Mouse (Mus musculus) MEL (cell line): ENCODE results near the gene Prpf19.

Experiments used
- CHD2 ChIP-seq: IDR thresholded peaks from 2 replicates; pipeline ENCODE4 v1.6.1; 2011; ENCODE audit warnings: low read length, improper control_type of control experiment
- CTCF ChIP-seq, 3 experiments: IDR thresholded peaks in 2 of 3; conservative IDR thresholded peaks in 1 of 3; 2 replicates each; pipeline ENCODE4 v1.5.1; 2011 to 2012; ENCODE audit warnings: low read length in 3 of 3, low read depth in 2 of 3, mild to moderate bottlenecking in 2 of 3, improper control_type of control experiment in 1 of 3, inconsistent platforms in 1 of 3, mixed read lengths in 1 of 3, moderate library complexity in 1 of 3; ENCODE audit not compliant: control insufficient read depth in 1 of 3, insufficient read depth in 1 of 3, poor library complexity in 1 of 3, severe bottlenecking in 1 of 3
- EP300 ChIP-seq, 2 experiments: IDR thresholded peaks; 2 replicates each; pipeline ENCODE4 v1.6.1; 2011; ENCODE audit warnings: improper control_type of control experiment in 2 of 2, low read length in 2 of 2, low read depth in 1 of 2, mild to moderate bottlenecking in 1 of 2
- ETS1 ChIP-seq: IDR thresholded peaks from 2 replicates; pipeline ENCODE4 v1.6.1; 2012; ENCODE audit warnings: low read depth, mild to moderate bottlenecking, inconsistent platforms, low read length, improper control_type of control experiment, moderate library complexity
- GATA1 ChIP-seq: IDR thresholded peaks from 2 replicates; pipeline ENCODE4 v1.6.1; 2011; ENCODE audit warnings: low read depth, low read length, improper control_type of control experiment
- KAT2A ChIP-seq: conservative IDR thresholded peaks from 2 replicates; pipeline ENCODE4 v1.6.1; 2012; ENCODE audit warnings: low read depth, low read length, improper control_type of control experiment, inconsistent platforms
- MAX ChIP-seq: IDR thresholded peaks from 2 replicates; pipeline ENCODE4 v1.6.1; 2011; ENCODE audit warnings: low read length, improper control_type of control experiment
- MAZ ChIP-seq: IDR thresholded peaks from 2 replicates; pipeline ENCODE4 v1.6.1; 2012; ENCODE audit warnings: low read depth, mild to moderate bottlenecking, inconsistent platforms, low read length, improper control_type of control experiment

DNA sequence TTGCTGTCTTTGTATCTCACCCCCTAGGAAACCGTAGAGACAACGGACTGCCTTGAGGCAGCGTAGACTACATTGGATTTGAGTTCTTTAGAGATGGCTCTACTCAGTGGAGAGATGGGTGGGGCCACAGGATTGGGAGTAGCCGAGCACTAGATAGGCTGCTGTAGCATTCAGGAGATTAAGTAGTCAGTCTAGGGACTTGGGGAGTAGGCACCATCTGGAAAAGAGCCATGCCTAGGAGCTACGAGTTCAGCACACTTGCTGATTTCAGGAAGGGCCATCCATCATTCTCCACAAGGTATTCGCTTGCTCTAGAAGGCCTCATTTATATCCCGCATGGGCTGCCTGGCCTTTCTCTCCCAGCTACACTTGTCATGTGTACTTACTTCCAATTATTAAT is 48.9 kb upstream of the Prpf19 start:
- TF ChIP-seq EP300 (IDR thresholded peaks at IDR 0.05; ENCODE audit: low read depth in 1 of 2, low read length in 2 of 2) (no peak), CTCF (IDR thresholded peaks at IDR 0.05 in 2 of 3, conservative IDR thresholded peaks at IDR 0.05 in 1 of 3; ENCODE audit: control insufficient read depth in 1 of 3, insufficient read depth in 1 of 3, low read depth in 2 of 3, low read length in 3 of 3, poor library complexity in 1 of 3, severe bottlenecking in 1 of 3) (no peak), CHD2 (no peak), ETS1 (no peak), GATA1 (no peak), MAX (no peak), KAT2A (no peak), MAZ (no peak)
